Mouse (Mus musculus) hindbrain, embryonic 13.5 days (tissue): ENCODE data around the gene Rbm38. TPM values are rescaled to one million over a fixed set of nuclear protein-coding genes. Genes with fewer than 3 reads are reported as not detected.

Experiments used
- ATAC-seq: fragments of 200-750 bp; cut with Nextera tagmentation; 2 replicates; pipeline ENCODE4 v1.8.0; 2017; ENCODE audit warnings: moderate TSS enrichment; ENCODE audit not compliant: low FRiP score
- H3K27ac ChIP-seq: fragments of 300-500 bp; sonication (generic); 2 replicates; pipeline ENCODE4 v1.5.1; 2015; ENCODE audit warnings: inconsistent platforms, mild to moderate bottlenecking, moderate library complexity
- H3K27me3 ChIP-seq: fragments of 300-500 bp; sonication (generic); 2 replicates; pipeline ENCODE4 v1.6.1; 2015; ENCODE audit warnings: mild to moderate bottlenecking, inconsistent platforms
- H3K36me3 ChIP-seq: fragments of 300-500 bp; sonication (generic); 2 replicates; pipeline ENCODE4 v1.6.1; 2015; ENCODE audit warnings: mild to moderate bottlenecking, inconsistent platforms
- H3K4me1 ChIP-seq: fragments of 300-500 bp; sonication (generic); replicated peaks from 2 replicates; pipeline ENCODE4 v1.6.1; 2015; ENCODE audit warnings: inconsistent platforms
- H3K4me2 ChIP-seq: fragments of 300-500 bp; sonication (generic); 2 replicates; pipeline ENCODE4 v1.6.1; 2015; ENCODE audit warnings: inconsistent platforms, mild to moderate bottlenecking, moderate library complexity
- H3K4me3 ChIP-seq: fragments of 300-500 bp; sonication (generic); 2 replicates; pipeline ENCODE4 v1.5.1; 2015; ENCODE audit warnings: mild to moderate bottlenecking, inconsistent platforms
- H3K9ac ChIP-seq: fragments of 300-500 bp; sonication (generic); 2 replicates; pipeline ENCODE4 v1.6.1; 2015; ENCODE audit warnings: mild to moderate bottlenecking, inconsistent platforms
- H3K9me3 ChIP-seq: fragments of 300-500 bp; sonication (generic); 2 replicates; pipeline ENCODE4 v1.6.1; 2016; ENCODE audit warnings: inconsistent platforms
- WGBS: fragments of 180-500 bp; shearing (Covaris S2); methylation state at CpG from one replicate; pipeline ENCODE4 v1.1.7; 2015; 5-methylcytosine and 5-hydroxymethylcytosine counted together
- polyA plus RNA-seq: library from polyadenylated mRNA; unstranded; fragments of >200 nt; fragmentation: Nextera tagmentation; extraction: Ambion mirVana; gene quantifications from 2 replicates; pipeline ENCODE4 v1.2.1, GENCODE M21; 2015

Rbm38 gene
- polyA plus RNA-seq, 1 experiment from 2014 or later, result 20.6 TPM

- no peak overlapping the region for H3K9ac ChIP-seq
- H3K36me3 ChIP-seq, result no peaks in the 10 kb centered on the region
- H3K9me3 ChIP-seq, result no peaks in the 10 kb centered on the region
Observed at GRCm38 (mm10) chr2:173056303-173056881, 36.1 kb downstream of the Rbm38 start.

GRCm38 (mm10) chr2:173056882-173057315, 36.6 kb downstream of the Rbm38 start:
- 85% methylated on average over 11 of the region's 11 CpGs for WGBS
- Histone ChIP-seq H3K4me1 (peaks cover 8% of the 10 kb centered on the region; the same call in 1 of the 2 replicates), H3K36me3 (no peaks in the 10 kb centered on the region), H3K27ac (no peak overlapping the region), H3K4me2 (no peak overlapping the region), H3K4me3 (no peak overlapping the region), H3K27me3 (peaks cover 4% of the 10 kb centered on the region; the same call in 1 of the 2 replicates), H3K9me3 (no peaks in the 10 kb centered on the region), H3K9ac (no peak overlapping the region)
- ATAC-seq, result no peak

More at GRCm38 (mm10) chr2:173056303-173056881, 36.1 kb downstream of the Rbm38 start:
- Histone ChIP-seq H3K4me1 (peaks cover 8% of the 10 kb centered on the region; the same call in 1 of the 2 replicates), H3K4me2 (no peak overlapping the region), H3K27me3 (peaks cover 4% of the 10 kb centered on the region; the same call in 1 of the 2 replicates), H3K27ac (no peak overlapping the region), H3K4me3 (no peak overlapping the region)
- no peak for ATAC-seq
- 89% methylated on average over 10 of the region's 10 CpGs for WGBS

GRCm38 (mm10) chr2:173057623-173058022, 37.3 kb downstream of the Rbm38 start:
- H3K36me3 ChIP-seq, result no peaks in the 10 kb centered on the region
- H3K9ac ChIP-seq, result no peak overlapping the region
- ATAC-seq, result no peak
- H3K9me3 ChIP-seq, result no peaks in the 10 kb centered on the region
- 68% methylated on average over 10 of the region's 10 CpGs for WGBS
- H3K27me3 ChIP-seq, result no peaks in the 10 kb centered on the region; the same call in 1 of the 2 replicates
- H3K4me2 ChIP-seq, result no peak overlapping the region
- no peak overlapping the region for H3K27ac ChIP-seq
- H3K4me3 ChIP-seq, result no peak overlapping the region
- peaks cover 8% of the 10 kb centered on the region; the same call in 1 of the 2 replicates for H3K4me1 ChIP-seq

GRCm38 (mm10) chr2:173058263-173058662, 38.0 kb downstream of the Rbm38 start:
- ATAC-seq, result no peak
- H3K4me3 ChIP-seq, result no peak overlapping the region
- peaks cover 8% of the 10 kb centered on the region; the same call in 1 of the 2 replicates for H3K4me1 ChIP-seq
- WGBS, result 43% methylated on average over 11 of the region's 11 CpGs
- no peaks in the 10 kb centered on the region; the same call in 1 of the 2 replicates for H3K27me3 ChIP-seq
- no peak overlapping the region for H3K9ac ChIP-seq
- no peak overlapping the region for H3K4me2 ChIP-seq
- no peaks in the 10 kb centered on the region for H3K36me3 ChIP-seq
- H3K9me3 ChIP-seq, result no peaks in the 10 kb centered on the region
- no peak overlapping the region for H3K27ac ChIP-seq

- H3K27ac ChIP-seq, result no peak overlapping the region
- H3K9me3 ChIP-seq, result no peaks in the 10 kb centered on the region
- H3K4me1 ChIP-seq, result peaks cover 8% of the 10 kb centered on the region; the same call in 1 of the 2 replicates
- no peak overlapping the region for H3K4me3 ChIP-seq
- WGBS, result 89% methylated on average over 9 of the region's 9 CpGs
- H3K36me3 ChIP-seq, result no peaks in the 10 kb centered on the region
- H3K27me3 ChIP-seq, result no peaks in the 10 kb centered on the region; the same call in 1 of the 2 replicates
- ATAC-seq, result no peak
- H3K4me2 ChIP-seq, result no peak overlapping the region
- H3K9ac ChIP-seq, result no peak overlapping the region
Observed at GRCm38 (mm10) chr2:173060450-173060849, 40.2 kb downstream of the Rbm38 start.

- Histone ChIP-seq H3K9ac (no peak overlapping the region), H3K27ac (no peak overlapping the region), H3K4me1 (peaks cover 8% of the 10 kb centered on the region; the same call in 1 of the 2 replicates), H3K27me3 (no peaks in the 10 kb centered on the region; the same call in 1 of the 2 replicates), H3K4me2 (no peak overlapping the region), H3K9me3 (0 out of 2 replicates have a peak, but pooled peaks cover under 1% of the 10 kb centered on the region), H3K36me3 (no peaks in the 10 kb centered on the region), H3K4me3 (no peak overlapping the region)
- 77% methylated on average over 15 of the region's 15 CpGs for WGBS
- no peak for ATAC-seq
Observed at GRCm38 (mm10) chr2:173061443-173062351, 41.4 kb downstream of the Rbm38 start.

- no peak overlapping the region for H3K9ac ChIP-seq
- 0 out of 2 replicates have a peak, but pooled peaks cover 3% of the 10 kb centered on the region for H3K9me3 ChIP-seq
- ATAC-seq, result no peak
- no peak overlapping the region for H3K4me3 ChIP-seq
- 0 out of 2 replicates have a peak, but pooled peaks cover 2% of the 10 kb centered on the region for H3K4me1 ChIP-seq
- WGBS, result 75% methylated on average over 1 of the region's 1 CpGs
- H3K36me3 ChIP-seq, result no peaks in the 10 kb centered on the region
- H3K27me3 ChIP-seq, result no peaks in the 10 kb centered on the region; the same call in 1 of the 2 replicates
- no peak overlapping the region for H3K4me2 ChIP-seq
- H3K27ac ChIP-seq, result no peak overlapping the region
Observed at GRCm38 (mm10) chr2:173063219-173063618, 42.9 kb downstream of the Rbm38 start.

GRCm38 (mm10) chr2:173064864-173065263, 44.6 kb downstream of the Rbm38 start:
- WGBS, result 90% methylated on average over 2 of the region's 2 CpGs

GRCm38 (mm10) chr2:173072948-173073347, 52.6 kb downstream of the Rbm38 start:
- 92% methylated on average over 7 of the region's 7 CpGs for WGBS
- Histone ChIP-seq H3K36me3 (no peaks in the 10 kb centered on the region), H3K9me3 (0 out of 2 replicates have a peak, but pooled peaks cover 4% of the 10 kb centered on the region), H3K27ac (no peak overlapping the region), H3K4me2 (no peak overlapping the region), H3K27me3 (no peaks in the 10 kb centered on the region), H3K4me3 (no peak overlapping the region), H3K4me1 (no peaks in the 10 kb centered on the region), H3K9ac (no peak overlapping the region)
- no peak for ATAC-seq

More at GRCm38 (mm10) chr2:173064864-173065263, 44.6 kb downstream of the Rbm38 start:
- H3K27ac ChIP-seq, result no peak overlapping the region
- H3K4me3 ChIP-seq, result no peak overlapping the region
- ATAC-seq, result no peak
- no peak overlapping the region for H3K9ac ChIP-seq
- H3K36me3 ChIP-seq, result no peaks in the 10 kb centered on the region
- no peaks in the 10 kb centered on the region for H3K27me3 ChIP-seq
- 0 out of 2 replicates have a peak, but pooled peaks cover 7% of the 10 kb centered on the region for H3K9me3 ChIP-seq
- H3K4me2 ChIP-seq, result no peak overlapping the region
- H3K4me1 ChIP-seq, result no peaks in the 10 kb centered on the region

- WGBS, result 77% methylated on average over 5 of the region's 5 CpGs
- no peak for ATAC-seq
Observed at GRCm38 (mm10) chr2:173073666-173074065, 53.4 kb downstream of the Rbm38 start.

GRCm38 (mm10) chr2:173076921-173077320, 56.6 kb downstream of the Rbm38 start:
- no peak overlapping the region for H3K27ac ChIP-seq
- no peak overlapping the region for H3K9ac ChIP-seq
- ATAC-seq, result no peak
- H3K36me3 ChIP-seq, result no peaks in the 10 kb centered on the region
- no peak overlapping the region for H3K4me3 ChIP-seq
- peaks cover 3% of the 10 kb centered on the region; the same call in 1 of the 2 replicates for H3K4me1 ChIP-seq
- H3K9me3 ChIP-seq, result no peaks in the 10 kb centered on the region
- 0 out of 2 replicates have a peak, but pooled peaks cover 12% of the 10 kb centered on the region for H3K27me3 ChIP-seq
- WGBS, result 85% methylated on average over 9 of the region's 9 CpGs
- no peak overlapping the region for H3K4me2 ChIP-seq

More at GRCm38 (mm10) chr2:173073666-173074065, 53.4 kb downstream of the Rbm38 start:
- no peak overlapping the region for H3K27ac ChIP-seq
- H3K4me1 ChIP-seq, result no peaks in the 10 kb centered on the region
- no peaks in the 10 kb centered on the region for H3K27me3 ChIP-seq
- no peaks in the 10 kb centered on the region for H3K9me3 ChIP-seq
- no peak overlapping the region for H3K9ac ChIP-seq
- H3K4me3 ChIP-seq, result no peak overlapping the region
- H3K36me3 ChIP-seq, result no peaks in the 10 kb centered on the region
- H3K4me2 ChIP-seq, result no peak overlapping the region
